ENCODE assay signal across 9 mouse cellular contexts in the genomic region with DNA sequence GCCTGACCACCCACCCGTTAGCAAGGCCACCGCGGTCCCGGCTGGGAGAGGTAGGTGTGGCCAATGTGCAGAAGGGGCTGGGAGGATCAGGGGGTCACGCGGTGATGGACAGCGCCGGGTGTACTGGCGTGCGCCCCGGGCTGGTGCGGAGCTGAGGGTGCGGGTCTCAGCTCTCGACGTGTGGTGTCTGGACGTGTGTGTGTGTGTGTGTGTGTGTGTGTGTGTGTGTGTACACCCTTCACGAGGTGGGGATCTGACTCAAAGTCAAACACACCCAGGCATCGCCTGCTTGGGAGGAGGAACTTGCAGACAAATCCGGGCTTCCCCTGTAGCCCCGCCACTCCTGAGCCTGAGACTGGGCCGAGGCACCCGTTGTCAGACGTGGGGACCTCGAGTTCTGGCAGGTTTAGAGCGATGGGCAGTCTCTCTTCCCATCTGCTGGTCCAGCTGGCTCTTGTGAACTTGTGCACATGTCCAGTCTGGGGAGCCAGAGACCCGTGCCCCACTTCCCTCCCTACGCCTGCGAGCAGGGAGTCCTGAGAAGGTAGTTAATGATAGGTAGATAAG. TPM values are rescaled to one million over a fixed set of nuclear protein-coding genes. Genes with fewer than 3 reads are reported as not detected.
DNase-seq lines count a peak whose midpoint lies in the region; ATAC-seq and TF ChIP-seq lines count a peak whose summit lies in the region.
"Had no signal": no experiment of that assay in that cellular context is flagged by ENCODE, and none has a peak within 500 bp of the region (broad histone marks: within the 10 kb centered on the region; RNA-seq: fewer than 3 reads in every experiment).

A gene (minus strand): TSS at position 59 of the 567 bp plus-strand sequence.

- TF ChIP-seq POLR2A in embryonic fibroblast, embryonic 13.5 days (IDR thresholded peaks at IDR 0.05; ENCODE audit: low read depth, low read length) = no peak
- TF ChIP-seq POLR2A in myocyte (IDR thresholded peaks at IDR 0.05; ENCODE audit: insufficient read length, low read depth) = no peak

- H3K36me3 ChIP-seq in kidney, embryonic 14.5 days (ENCODE audit: control insufficient read depth, insufficient read depth, low read length) = no peaks in the 10 kb centered on the region
- no peaks in the 10 kb centered on the region for H3K36me3 ChIP-seq in myocyte (ENCODE audit: control insufficient read depth, insufficient read depth)

- no peaks in the 10 kb centered on the region for H3K9me3 ChIP-seq in kidney, embryonic 14.5 days (ENCODE audit: control insufficient read depth, low read length)

- no peak within 1 kb of the TSS for H3K27ac ChIP-seq in kidney, embryonic 14.5 days (ENCODE audit: low read depth, low read length)
- no peak within 1 kb of the TSS for H3K27ac ChIP-seq in embryonic fibroblast, embryonic 13.5 days (ENCODE audit: insufficient read depth, low read length)

- H3K4me2 ChIP-seq in kidney, embryonic 14.5 days (replicated peaks; ENCODE audit: low read depth, low read length) = peak within 1 kb of the TSS; percentile 97
- peak within 1 kb of the TSS; percentile 73 for H3K4me2 ChIP-seq in myocyte (ENCODE audit: low read depth)

- H3K79me2 ChIP-seq in myocyte (ENCODE audit: control insufficient read depth, insufficient read depth) = no peaks in the 10 kb centered on the region

- intact Hi-C loops in heart, postnatal 10 days (cut with DNase I) = no loop called here
- intact Hi-C loops in left cerebral cortex, postnatal 36 days (cut with DNase I) = no loop called here

- H3K4me1 ChIP-seq in kidney, embryonic 14.5 days (ENCODE audit: control insufficient read depth, insufficient read depth, low read length) = peaks cover 20% of the 10 kb centered on the region; the same call in 1 of the 2 replicates
- no peaks in the 10 kb centered on the region for H3K4me1 ChIP-seq in embryonic fibroblast, embryonic 13.5 days (ENCODE audit: control insufficient read depth, insufficient read depth, low read length)

- WGBS in kidney, embryonic 14.5 days = 4% methylated on average over 28 of the region's 28 CpGs

- DNase-seq in kidney, adult 8-10 months = no peak
- DNase-seq in adrenal gland, adult 18-20 months (ENCODE audit: low spot score in 2 of 2) = no peak
- DNase-seq in heart, postnatal 10 days = peak; percentile 70 to 72
- DNase-seq in left cerebral cortex, postnatal 36 days (ENCODE audit: low spot score in 2 of 2) = peak in 1 of 2 experiments; percentile 36
- no peak for DNase-seq in thymus, postnatal 4 days

- TF ChIP-seq CTCF in embryonic fibroblast, embryonic 13.5 days (IDR thresholded peaks at IDR 0.05; ENCODE audit: borderline replicate concordance, insufficient read depth, low read length) = no peak

- peak within 1 kb of the TSS; percentile 2 for H3ac ChIP-seq in myocyte (ENCODE audit: control insufficient read depth, insufficient read length)

- peak within 1 kb of the TSS; percentile 66 for H3K9ac ChIP-seq in kidney, embryonic 14.5 days (ENCODE audit: low read depth, low read length)

- peaks cover 23% of the 10 kb centered on the region for H3K27me3 ChIP-seq in kidney, embryonic 14.5 days (ENCODE audit: control insufficient read depth, insufficient read depth, low read length)
- peaks cover 6% of the 10 kb centered on the region for H3K27me3 ChIP-seq in myocyte (ENCODE audit: control insufficient read depth, insufficient read depth, insufficient read length)

- ATAC-seq in kidney, embryonic 14.5 days (ENCODE audit: low FRiP score, low TSS enrichment) = no peak

- H3K4me3 ChIP-seq in kidney, embryonic 14.5 days (ENCODE audit: low read length) = peak within 1 kb of the TSS; percentile 54
- peak within 1 kb of the TSS; percentile 20 for H3K4me3 ChIP-seq in embryonic fibroblast, embryonic 13.5 days (ENCODE audit: insufficient read depth, low read length)
- no peak within 1 kb of the TSS for H3K4me3 ChIP-seq in myocyte

TF ChIP-seq in myocyte, 11 proteins besides CTCF, POLR2A, EP300 and RAD21:
- no peak for TF ChIP-seq USF1 (IDR thresholded peaks at IDR 0.05; ENCODE audit: low read depth)
- TF ChIP-seq MYOD1 (IDR thresholded peaks at IDR 0.05; ENCODE audit: control insufficient read depth in 1 of 3, insufficient read length in 2 of 3, low read depth in 2 of 3) = peak in 2 of 3 experiments; percentile 89 to 96

RNA-seq across cellular contexts. Expression of the gene that starts here (rescaled TPM):
- 11.0 and 11.3 TPM in 2 replicates for polyA plus RNA-seq in kidney, embryonic 14.5 days (2014; fragmentation: Nextera tagmentation; extraction: Ambion mirVana)
- 10 to 100 TPM; 26.0 to 42.7 TPM for total RNA-seq in adrenal gland, adult 18-20 months (2021)
- 0.74 TPM in 1 of 2 replicates, not detected in the other for polyA plus RNA-seq in embryonic fibroblast, embryonic 13.5 days (2011; ENCODE audit: insufficient read length, low read depth, missing spikeins)
- total RNA-seq in heart, postnatal 10 days (2021) = 10 to 100 TPM; 76.2 to 85.4 TPM
- 10 to 100 TPM; 44.2 TPM for total RNA-seq in left cerebral cortex, postnatal 36 days (2021)
- polyA plus RNA-seq in myocyte (2012; fragmentation: generic; extraction: Trizol) = 0.47 TPM
- total RNA-seq: hematopoietic stem cell, adult 5-6 weeks had no signal

Comparison
In these comparisons a context has a peak if more than half of its experiments do, and no peak if none do; other contexts are left out.
1. DNase-seq: peak in heart, postnatal 10 days (2 of 2); none in kidney, adult 8-10 months (0 of 2), adrenal gland, adult 18-20 months (0 of 2) and thymus, postnatal 4 days (single experiment).